Mouse (Mus musculus): Measurements from ENCODE around the gene Gm18336.
"Not testable (repeated sequence)": the region's sequence is repeated elsewhere in the genome, so short reads cannot be mapped to it uniquely, and the experiment has no call there.

Gene Gm18336

DNA sequence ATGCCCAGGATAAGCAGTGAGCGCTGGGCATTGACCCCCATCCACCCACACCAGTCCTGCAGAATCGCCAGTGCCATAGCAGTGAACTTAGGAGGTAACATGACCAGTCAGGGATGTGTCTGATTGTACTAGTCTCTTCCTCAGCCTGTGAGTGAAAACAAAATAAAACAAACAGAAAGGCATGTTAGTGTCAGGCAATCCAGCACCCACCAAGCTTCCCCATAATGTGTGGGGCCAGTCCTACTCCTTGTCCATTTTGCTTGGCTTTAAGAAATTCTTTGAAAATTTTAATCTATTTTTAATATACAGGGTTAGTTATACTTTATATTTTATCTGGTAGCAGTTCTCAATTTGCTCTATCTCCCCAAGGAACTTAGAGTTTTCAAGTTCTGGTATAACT lies at the start of gene Gm18336:
Gene Gm18336 (minus strand): TSS at position 101 of the 400 bp plus-strand sequence.
- not testable (repeated sequence) for DNase-seq

GRCm38 (mm10) chrX:73441428-73441827 lies 42.9 kb upstream of the Gm18336 start:
- no peak for DNase-seq

- DNase-seq = no peak
Observed at GRCm38 (mm10) chrX:73435252-73435651, 36.7 kb upstream of the Gm18336 start, which contains the start of gene Trex2. Gene Trex2, minus strand, starts transcription at chrX:73435344.

DNA sequence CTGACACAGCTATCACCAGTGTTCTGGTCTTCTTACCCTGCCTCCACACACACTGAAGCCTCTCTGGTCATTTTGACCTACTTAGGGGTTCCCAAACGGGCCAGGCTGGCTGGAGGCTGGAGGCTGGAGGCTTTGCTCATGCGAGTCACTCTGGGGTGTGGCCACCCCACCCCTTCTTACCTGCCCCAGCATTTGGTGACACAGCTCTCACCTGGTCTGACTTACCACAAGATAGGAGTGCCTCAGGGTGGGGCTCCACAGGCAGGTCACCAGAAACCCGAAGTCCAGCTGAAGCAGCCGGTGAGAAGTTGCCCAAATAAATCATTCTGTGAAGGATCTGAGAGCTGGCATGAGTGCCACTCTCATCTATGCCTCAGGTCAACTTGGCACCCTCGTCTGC lies 34.3 kb upstream of the Gm18336 start:
- DNase-seq = no peak

DNA sequence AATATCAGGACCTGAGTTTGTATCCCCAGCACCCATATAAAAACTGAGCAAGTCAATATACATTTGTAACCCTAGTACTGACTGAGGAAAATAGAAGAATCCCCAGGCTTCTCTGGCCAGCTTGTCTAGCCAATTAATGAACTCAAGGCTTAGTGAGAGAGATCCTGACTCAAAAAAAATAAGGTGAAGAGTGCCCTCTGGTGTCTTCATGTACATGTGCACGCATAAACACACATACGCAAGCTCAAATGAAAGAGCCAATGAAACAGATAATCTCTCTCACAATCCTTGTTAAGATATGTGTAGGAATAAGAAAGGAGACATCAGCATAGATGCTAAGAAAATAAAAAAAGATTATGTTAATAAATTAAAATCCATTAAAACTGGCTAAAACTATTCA lies 31.5 kb upstream of the Gm18336 start:
- DNase-seq = no peak

- DNase-seq = no peak
Observed at GRCm38 (mm10) chrX:73412767-73413166, 14.2 kb upstream of the Gm18336 start.

- no peak for DNase-seq
Observed at GRCm38 (mm10) chrX:73410880-73411517, 12.5 kb upstream of the Gm18336 start, which contains the start of gene Zfp92. Gene Zfp92, plus strand, starts transcription at chrX:73411096.

- no peak for DNase-seq
Observed at GRCm38 (mm10) chrX:73401616-73402015, 3.1 kb upstream of the Gm18336 start.

DNA sequence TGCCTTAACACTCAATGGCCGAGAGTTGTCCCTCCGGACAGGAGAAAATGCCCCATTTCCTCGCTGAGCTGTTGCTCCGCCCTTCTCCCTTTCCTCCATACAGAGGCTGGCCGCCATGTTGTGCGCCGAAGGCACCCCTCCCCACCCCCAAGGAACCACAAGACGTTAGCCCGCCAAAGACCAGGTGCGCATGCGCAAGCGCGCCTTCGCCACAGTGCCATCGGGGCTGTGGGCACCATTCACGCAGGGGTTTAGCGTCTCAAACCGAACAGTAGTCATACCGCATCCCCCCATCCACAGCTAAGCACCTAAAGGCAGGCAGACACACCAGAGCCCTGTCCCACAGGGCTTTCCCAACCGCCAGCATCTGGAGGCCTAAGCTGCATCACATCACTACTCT lies 2.4 kb upstream of the Gm18336 start:
- no peak for DNase-seq

DNA sequence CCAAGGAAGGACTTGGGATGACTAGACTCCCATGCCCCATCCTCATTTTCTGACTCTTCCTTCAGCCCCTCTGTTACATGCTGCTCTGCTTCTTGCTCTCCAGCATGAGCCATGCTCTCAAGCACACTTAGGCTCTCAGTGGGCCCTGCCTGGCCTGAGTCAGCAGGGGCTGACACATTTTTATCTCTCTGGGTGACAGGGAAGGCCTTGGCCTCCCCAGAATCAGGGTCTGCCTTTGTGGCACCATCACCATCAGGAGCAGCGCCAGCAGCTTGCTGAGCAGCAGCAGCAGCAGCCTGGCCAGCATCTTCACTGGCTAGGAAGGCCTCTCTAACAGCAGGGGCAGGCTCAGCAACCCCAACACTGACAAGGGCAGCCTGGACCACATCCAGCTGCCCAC lies 2.1 kb downstream of the Gm18336 start:
- DNase-seq = no peak

GRCm38 (mm10) chrX:73391481-73391880 lies 7.1 kb downstream of the Gm18336 start:
- DNase-seq = no peak

DNA sequence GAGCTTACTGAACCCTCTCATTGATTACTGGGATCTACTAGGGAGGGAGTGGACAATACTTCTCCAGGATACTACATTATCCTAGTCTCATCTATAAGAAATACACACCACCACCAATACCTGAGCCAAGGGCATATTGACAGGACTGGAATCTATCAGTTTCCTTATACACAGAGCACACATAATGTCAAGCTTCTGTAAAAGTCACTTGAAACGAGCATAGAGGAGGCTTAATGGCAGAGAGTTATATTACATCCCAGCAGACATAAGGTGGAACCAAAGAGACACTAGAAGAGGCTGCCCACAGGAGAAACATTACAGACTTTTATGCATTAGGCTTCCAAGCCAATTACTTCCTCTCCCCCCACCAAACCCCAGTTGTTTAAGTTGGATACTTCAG lies 13.6 kb downstream of the Gm18336 start:
- DNase-seq = no peak

- DNase-seq = no peak
Observed at GRCm38 (mm10) chrX:73384419-73384818, 14.1 kb downstream of the Gm18336 start.

DNA sequence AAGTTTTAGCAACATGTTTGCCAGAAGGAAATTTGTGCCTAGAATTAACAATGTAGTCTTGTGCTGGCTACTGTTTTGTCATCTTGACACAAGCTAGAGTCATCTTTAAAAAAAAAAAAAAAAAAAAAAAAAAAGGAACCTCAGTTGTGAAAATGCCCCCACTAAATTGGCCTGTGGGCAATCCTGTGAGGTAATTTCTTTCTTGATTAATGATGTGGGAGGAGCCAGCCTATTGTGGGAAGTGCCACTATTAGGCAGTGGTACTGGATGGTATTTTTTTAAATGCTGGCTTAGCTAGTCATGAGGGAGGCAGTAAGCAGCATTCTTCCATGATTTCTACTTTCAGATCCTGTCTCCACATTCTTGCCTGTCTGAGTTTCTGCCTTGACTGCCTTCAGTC lies 35.2 kb downstream of the Gm18336 start:
- no peak for DNase-seq

DNA sequence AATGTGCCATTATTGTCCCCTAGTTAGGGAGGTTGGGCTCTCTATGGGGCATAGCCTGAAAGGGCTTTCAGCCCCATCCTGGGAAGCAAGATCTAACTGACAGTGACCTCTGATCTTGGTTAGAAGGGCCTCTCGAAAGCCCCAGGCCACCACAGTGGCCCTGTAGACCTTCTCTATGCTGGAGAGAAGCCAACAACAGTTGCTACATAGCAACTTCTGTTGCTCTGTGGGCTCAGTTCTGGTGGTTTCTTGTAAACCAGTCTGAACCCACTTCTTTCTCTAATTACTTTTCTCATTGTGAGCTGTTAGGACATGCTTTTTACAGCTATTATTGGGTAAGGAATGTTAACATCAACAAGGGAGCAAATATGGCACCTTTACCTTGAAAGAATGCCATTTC lies 41.8 kb downstream of the Gm18336 start:
- no peak for DNase-seq

- no peak for DNase-seq
Observed at GRCm38 (mm10) chrX:73356163-73356562, 42.4 kb downstream of the Gm18336 start.
